Mouse (Mus musculus) CD8-positive naive resting alpha-beta T cell, adult 57 days (primary cell): ENCODE data around the gene Slc25a40. TPM values are rescaled to one million over a fixed set of nuclear protein-coding genes. Genes with fewer than 3 reads are reported as not detected.

Experiments
- total RNA-seq: library from RNA; stranded (reverse); gene quantifications from one replicate; pipeline ENCODE4 v1.2.4, GENCODE M21; 2023

Gene Slc25a40
- 26.5 TPM for total RNA-seq

GRCm38 (mm10) chr5:8422157-8422931 is at the start of gene Slc25a40, which contains the start of gene Dbf4:
Gene Slc25a40 (plus strand): TSS chr5:8422850.
Gene Dbf4 (minus strand): TSS chr5:8422716.

Other genes with a start within 250 kb of the Slc25a40 start
- gene Adam22, start 54.7 kb upstream of the Slc25a40 start, total RNA-seq = 0.21 TPM
- 84.8 TPM for gene Dbf4, start 134 bp upstream of the Slc25a40 start, total RNA-seq
- 14.5 TPM for gene Rundc3b, start 200.1 kb downstream of the Slc25a40 start, total RNA-seq
- gene Abcb1a, start 237.2 kb downstream of the Slc25a40 start, total RNA-seq = 13.1 TPM